Mouse (Mus musculus) adrenal gland, postnatal 36 days (tissue): Measurements from ENCODE around the gene Cd9. TPM values are rescaled to one million over a fixed set of nuclear protein-coding genes. Genes with fewer than 3 reads are reported as not detected.
A peak's percentile ranks its signal among the peaks of the same experiment; 100 is the strongest.

Experiments
- DNase-seq, 2 experiments: peaks; one replicate each; pipeline ENCODE4 v3.0.0; 2021; ENCODE audit warnings: mixed read lengths in 1 of 2
- long read RNA-seq, 2 experiments: library from polyadenylated mRNA; stranded (forward); transcript quantifications; one replicate each; pipeline ENCODE4 v2.0.0; 2021; ENCODE audit warnings: borderline sequencing depth in 2 of 2
- total RNA-seq, 2 experiments: library from RNA; stranded (reverse); gene quantifications; 2 replicates each; pipeline ENCODE4 v1.2.3; 2021

The Cd9 gene
- total RNA-seq, result 100 to 1,000 TPM; 115 to 170 TPM
- long read RNA-seq, experiment 1, transcript Cd9-201 (8 exons, 1,228 nt), result major isoform, 198 of 201 reads
- long read RNA-seq, experiment 1, partial matches to known transcripts, result 1 of 201 reads
- long read RNA-seq, experiment 1, other reads (novel, unspliced or antisense), result 2 of 201 reads
- long read RNA-seq, experiment 2, transcript Cd9-201 (8 exons, 1,228 nt), result major isoform, 81 of 83 reads
- long read RNA-seq, experiment 2, partial matches to known transcripts, result 1 of 83 reads
- long read RNA-seq, experiment 2, other reads (novel, unspliced or antisense), result 1 of 83 reads

- DNase-seq, result peak; percentile 87 to 91
These were observed at the start of gene Cd9 for GRCm38 (mm10) chr6:125494092-125494871. Cd9 (minus strand) TSS chr6:125494791.

DNA sequence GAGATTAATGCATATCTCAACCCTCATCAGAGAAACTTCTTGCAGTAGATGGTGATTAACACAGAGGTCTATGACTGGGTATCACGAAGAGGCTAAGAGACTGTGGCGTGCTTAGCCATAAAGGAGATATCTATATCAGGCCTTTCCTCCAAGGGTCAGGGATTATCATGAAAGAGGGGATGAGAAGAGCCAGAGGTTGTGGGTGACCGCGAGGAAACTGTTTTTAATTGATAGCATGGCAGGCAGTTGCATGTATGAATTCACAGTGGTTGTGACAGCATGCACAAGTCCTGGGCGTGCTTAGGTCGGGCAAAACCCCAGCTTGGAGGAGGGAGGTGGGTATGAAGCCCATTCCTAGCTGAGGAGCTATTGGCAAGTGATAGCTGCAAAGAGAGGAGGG is 46.7 kb upstream of the Cd9 start:
- no peak for DNase-seq

DNA sequence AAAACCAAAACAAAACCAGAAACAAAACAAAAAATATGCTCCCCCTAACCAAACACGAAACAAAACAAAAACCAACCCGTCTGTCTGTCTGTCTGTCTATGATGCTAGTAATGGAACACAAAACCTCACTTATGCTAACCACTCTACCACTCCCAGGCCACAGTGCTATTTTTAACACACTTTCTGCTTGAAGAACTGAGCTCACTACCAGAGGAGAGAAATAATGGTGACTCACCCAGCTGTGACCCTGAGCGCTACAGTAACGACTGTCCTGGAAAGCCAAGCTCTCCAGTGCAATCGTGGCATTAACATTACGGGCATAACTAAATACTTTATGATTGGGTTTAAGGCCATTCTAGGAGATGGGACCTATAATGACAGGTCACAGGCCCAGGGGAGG is 46.2 kb upstream of the Cd9 start:
- peak; percentile 57 to 65 for DNase-seq

GRCm38 (mm10) chr6:125540199-125540598 is 45.6 kb upstream of the Cd9 start:
- no peak for DNase-seq

DNA sequence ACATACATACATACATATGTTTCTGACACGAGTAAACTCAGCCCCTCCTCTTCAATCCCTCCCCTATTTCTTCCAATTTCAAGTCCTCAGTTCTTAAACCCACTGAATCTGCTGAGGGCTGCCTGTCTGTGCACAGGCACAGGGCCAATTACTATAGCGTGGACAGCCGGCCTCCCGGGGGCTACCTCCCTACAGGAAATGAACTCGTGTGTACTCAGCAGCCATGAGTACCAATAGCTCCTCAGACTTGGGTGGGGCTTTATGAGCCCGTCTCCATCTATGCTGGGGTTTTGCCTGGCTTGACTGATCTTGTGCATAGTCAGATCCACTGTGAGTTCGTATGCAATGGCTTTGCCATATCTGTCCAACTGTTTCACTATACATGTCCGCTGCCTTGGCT is 44.8 kb upstream of the Cd9 start:
- no peak for DNase-seq

- no peak for DNase-seq
These were observed 43.9 kb upstream of the Cd9 start for GRCm38 (mm10) chr6:125538469-125538868.

GRCm38 (mm10) chr6:125534990-125535389 is 40.4 kb upstream of the Cd9 start:
- DNase-seq, result no peak

GRCm38 (mm10) chr6:125533104-125533650 is 38.6 kb upstream of the Cd9 start:
- no peak for DNase-seq

DNA sequence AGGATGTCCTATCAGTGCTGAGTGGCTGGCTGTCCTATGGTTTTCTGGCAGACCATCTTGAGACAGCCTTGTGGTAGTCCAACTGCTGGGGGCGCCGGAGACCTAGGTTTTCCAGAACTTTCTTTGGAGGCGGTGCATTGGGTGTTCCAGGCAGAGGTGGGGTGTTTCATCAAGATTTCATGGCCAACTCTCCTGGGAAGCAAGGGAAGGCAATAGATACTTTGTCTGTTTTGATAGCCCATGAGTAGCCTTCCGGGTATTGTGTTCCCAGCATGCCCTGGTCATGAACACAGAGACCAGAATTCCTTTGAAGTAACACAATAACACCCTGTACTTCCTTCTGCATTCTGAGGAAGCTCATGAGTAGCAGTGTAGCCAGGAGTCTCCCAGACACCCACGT is 34.9 kb upstream of the Cd9 start:
- peak; percentile 37 to 52 for DNase-seq

DNA sequence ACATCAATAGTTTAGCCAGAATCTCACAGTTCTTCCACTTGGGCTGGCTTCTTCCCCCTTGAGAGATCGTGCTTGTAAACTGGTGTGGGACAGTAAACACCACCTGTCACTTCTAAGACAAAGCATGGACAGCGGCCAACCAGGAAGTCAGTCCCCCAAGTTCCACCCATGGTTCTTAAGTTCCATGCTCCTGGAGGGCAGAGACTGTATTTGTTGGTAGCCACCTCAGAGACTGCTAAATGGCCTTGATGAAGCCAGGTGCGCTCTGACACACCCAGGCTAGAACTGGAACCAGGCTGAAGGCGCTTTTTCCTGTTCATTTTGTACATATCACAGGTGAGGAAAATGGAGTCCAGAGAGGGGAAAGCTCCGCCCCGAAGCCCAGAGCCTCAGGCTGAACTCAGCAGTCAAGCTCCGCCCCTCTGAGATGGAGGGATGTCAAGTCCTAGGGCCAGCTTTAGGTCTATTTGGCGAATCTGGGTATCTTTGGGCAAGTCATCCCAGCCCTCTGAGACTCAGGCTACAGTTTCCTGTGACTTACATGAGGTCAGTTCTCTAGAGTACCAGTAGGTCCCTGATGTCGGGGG is 34.1 kb upstream of the Cd9 start:
- no peak for DNase-seq

GRCm38 (mm10) chr6:125526066-125526465 is 31.5 kb upstream of the Cd9 start:
- DNase-seq, result no peak

- no peak for DNase-seq
These were observed 29.4 kb upstream of the Cd9 start for GRCm38 (mm10) chr6:125524027-125524426.

- DNase-seq, result peak in 1 of 2 experiments; percentile 30
These were observed 27.1 kb upstream of the Cd9 start for GRCm38 (mm10) chr6:125521558-125522193.

DNA sequence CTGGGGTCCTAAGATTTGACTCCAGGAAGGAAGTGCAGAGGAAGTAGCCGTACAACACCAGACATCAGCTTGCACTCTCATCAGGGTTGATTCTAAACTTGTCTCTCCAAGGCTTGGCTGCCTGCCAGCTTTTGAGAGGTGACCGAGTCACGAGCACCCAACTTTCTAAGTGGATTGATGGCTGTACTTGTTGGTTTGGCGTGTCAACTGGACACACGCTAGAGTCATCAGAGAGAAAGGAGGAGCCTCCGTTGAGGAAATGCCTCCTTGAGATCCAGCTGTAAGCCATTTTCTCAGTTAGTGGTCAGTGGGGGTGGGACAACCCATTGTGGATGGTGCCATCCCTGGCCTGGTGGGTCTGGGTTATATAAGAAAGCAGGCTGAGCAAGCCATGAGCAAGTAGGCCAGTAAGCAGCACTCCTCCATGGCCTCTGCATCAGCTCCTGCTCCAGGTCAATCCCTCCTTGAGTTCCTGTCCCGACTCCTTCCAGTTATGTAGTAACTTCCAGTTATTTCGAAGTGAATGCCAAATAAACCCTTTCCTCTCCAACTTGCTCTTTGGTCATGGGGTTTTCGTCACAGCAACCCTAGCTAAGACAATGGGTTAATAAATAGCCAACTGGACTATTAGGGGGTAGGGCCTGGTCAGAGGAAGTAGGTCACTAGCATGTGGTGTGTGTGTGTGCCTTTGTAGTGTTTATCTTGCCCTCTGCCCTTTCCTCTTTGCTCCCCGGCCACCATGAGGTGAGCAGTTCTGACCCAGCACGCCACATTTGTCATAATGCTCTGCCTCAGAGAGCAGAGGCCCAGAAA is 21.1 kb upstream of the Cd9 start:
- DNase-seq, result peak; percentile 55 to 70

- DNase-seq, result peak; percentile 24 to 62
These were observed 18.5 kb upstream of the Cd9 start for GRCm38 (mm10) chr6:125512950-125513596.

DNA sequence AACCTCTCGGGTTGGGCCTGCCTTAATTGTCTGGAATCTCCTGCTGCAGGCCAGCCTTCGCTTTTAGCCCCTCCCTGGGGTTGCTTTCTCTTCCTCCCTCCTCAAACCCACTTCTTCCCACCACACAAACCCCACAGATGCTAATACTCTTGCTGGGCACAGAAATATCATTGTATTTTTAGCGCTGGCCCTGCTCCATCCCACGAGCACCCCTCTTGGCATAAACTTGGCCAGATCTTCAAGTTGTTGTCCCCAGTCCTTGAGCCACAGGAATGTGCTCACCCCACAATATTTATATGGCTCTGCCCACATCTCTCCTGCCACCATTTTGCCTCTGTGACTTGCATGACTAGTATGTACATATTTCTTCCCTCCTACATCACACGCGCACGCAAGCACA is 16.6 kb upstream of the Cd9 start:
- no peak for DNase-seq

DNA sequence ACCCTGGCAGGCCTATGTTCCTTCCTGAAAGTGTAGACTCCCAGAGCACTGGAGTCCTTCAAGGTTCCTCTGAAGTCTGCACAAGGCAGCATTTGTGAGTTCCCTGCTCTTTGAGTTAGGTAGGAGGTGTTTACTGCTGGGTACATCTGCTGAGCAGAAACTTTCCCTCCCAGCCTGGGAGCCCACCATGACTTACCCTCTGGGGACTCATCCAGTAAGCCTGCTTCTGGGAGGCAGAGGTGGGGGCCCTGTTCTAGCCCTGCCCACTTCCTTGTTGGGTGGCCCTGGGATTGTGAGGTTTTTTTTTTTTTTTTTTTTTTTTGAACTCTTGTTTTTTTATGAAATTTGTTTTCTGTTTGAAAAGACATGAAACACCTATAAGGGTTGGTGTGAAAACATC is 16.1 kb upstream of the Cd9 start:
- DNase-seq, result no peak

- DNase-seq, result no peak
These were observed 15.2 kb upstream of the Cd9 start for GRCm38 (mm10) chr6:125509783-125510182.

DNA sequence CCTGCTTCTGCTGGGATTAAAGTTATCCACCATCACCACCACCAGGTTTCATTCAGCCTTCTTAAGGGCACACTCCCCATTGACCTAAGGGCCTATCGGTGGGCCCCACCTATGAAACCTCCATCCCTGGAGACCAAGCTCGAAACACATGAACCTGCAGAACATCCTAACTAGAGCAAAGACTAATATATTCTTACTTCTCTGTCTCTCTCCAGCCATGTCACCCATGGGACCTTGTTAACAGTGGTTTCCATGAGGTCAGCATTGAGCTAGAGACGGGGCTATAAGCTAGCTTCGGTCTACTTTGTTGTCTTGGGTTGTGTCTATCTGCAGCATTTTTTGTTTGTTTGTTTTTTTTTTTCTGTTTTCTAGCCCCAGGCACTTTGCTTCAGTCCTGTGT is 11.8 kb upstream of the Cd9 start:
- DNase-seq, result no peak

DNA sequence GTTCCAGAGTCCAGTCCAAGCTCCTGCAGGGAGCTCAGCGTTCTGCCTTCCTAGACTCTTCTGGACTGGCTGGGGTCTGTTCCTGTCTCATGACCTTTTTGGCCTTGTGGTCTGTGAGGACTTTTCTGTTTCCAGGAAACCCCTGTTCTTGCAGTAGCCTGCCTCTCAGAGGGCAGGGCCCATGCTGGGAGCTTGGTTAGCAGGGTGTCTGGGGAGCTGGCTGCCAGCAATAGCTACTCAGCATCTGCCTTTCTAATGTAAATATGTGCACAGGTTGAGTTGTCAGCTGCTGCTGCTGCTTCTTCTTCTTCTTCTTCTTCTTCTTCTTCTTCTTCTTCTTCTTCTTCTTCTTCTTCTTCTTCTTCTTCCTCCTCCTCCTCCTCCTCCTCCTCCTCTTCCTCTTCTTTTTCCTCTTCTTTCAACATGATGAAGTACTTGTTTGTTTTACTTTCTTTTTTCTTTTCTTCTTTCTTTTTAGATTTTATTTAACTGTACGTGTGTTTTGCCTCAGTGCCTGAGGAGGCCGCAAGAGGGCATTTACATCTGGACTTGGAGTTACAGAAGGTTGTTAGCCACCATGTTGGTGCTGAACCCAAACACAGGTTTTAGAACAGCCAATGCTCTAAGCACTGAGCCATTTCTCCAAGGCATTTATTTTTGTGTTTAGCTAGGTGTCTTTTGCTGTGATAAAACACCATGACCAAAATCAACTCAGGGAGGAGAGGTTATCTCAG is 10.2 kb upstream of the Cd9 start:
- no peak for DNase-seq
